Mouse (Mus musculus): ENCODE results near the gene Hes7.

DNA sequence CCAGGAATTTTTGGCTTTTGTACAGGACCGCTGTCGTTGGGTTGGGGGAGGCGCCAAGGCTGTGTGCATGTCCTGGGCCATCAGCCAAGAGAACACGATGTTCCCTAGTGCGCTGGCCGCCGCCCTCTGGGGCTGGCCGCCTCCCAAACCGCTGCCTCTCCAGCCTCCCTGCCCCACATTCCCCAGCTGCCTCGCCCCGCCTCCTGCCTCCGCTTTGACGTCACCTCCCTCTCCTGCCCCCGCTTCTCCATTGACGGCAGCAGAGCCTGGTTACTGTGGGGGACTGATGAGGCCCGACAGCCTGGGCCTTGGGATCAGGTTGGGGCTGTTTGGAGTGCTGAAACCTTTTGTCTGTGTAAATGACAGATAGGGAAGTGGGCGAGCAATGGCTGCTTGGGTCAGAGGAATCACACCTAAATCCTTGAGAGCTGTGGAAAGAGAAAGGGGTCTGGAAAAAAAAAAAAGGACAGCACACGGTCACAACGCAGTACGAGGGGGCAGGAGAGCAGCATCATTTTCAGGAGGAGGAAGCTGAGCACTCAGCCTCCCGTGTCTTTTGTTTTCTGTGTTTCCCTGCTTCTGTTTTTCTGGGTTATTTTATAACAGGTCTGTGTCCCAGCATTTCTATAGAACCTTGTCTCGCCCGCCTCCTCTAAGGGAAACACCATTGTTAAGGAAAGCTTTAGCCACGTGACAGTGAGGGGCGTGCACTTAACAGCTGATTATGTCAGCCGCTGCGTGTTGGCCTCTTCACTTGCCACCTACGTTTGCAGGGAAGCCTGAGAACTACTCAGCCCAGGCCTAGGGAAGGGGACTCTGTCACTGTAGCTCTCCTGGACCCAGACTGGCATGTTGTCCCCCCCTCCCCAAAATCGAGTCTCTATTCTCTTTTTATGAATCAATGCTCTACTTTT is 23.0 kb upstream of the Hes7 start:
- TF ChIP-seq CTCF (IDR thresholded peaks at IDR 0.05; ENCODE audit: low read depth) (0 out of 2 replicates have a peak, but pooled peaks have one; percentile 10), EP300 (IDR thresholded peaks at IDR 0.05; ENCODE audit: low read depth) (peak; percentile 56; the same call in 1 of the 2 replicates)

All from liver, embryonic 14.5 days (tissue).